27 mouse cellular contexts compared by ENCODE assay signal in the genomic region with DNA sequence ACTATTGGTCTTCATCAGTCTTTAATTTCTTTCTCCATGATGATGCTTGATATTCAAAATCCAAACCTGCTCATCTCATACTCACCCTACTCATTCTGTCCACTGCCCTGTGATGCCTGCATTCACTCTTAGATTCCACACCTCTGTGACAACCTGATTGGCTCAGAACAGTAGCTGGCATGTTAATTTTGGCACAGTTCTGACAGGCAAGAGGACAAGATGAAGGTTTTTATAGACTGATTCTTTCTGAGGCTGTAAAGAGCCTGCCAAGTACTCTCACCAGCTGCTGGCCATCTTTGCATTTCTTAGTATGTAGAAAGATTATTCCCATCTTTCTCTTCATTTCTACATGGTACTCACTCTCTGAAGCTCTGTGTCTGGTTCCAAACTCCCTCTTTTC.
"Had no signal": no experiment of that assay in that cellular context is flagged by ENCODE, and none has a peak within 500 bp of the region (broad histone marks: within the 10 kb centered on the region; RNA-seq: fewer than 3 reads in every experiment).

No protein-coding gene starts in this region.

- H3K4me2 ChIP-seq: heart, embryonic 12.5 days; hindbrain, embryonic 12.5 days; hindbrain, embryonic 14.5 days; intestine, embryonic 15.5 days; limb, embryonic 12.5 days; liver, embryonic 11.5 days; liver, embryonic 13.5 days; liver, embryonic 15.5 days had no signal

- H3K4me3 ChIP-seq: heart, embryonic 10.5 days; heart, embryonic 12.5 days; hindbrain, embryonic 10.5 days; hindbrain, embryonic 12.5 days; intestine, embryonic 15.5 days; layer of hippocampus, adult 2 months; left cerebral cortex, adult 2 months; limb, embryonic 10.5 days; limb, embryonic 12.5 days; liver, embryonic 13.5 days; liver, embryonic 15.5 days had no signal

- H3K9me3 ChIP-seq: heart, embryonic 10.5 days; heart, embryonic 12.5 days; hindbrain, embryonic 10.5 days; hindbrain, embryonic 12.5 days; intestine, embryonic 15.5 days; limb, embryonic 10.5 days; limb, embryonic 12.5 days; liver, embryonic 13.5 days; liver, embryonic 15.5 days had no signal

- H3K4me1 ChIP-seq: heart, embryonic 10.5 days; heart, embryonic 12.5 days; hindbrain, embryonic 12.5 days; intestine, embryonic 15.5 days; liver, embryonic 13.5 days; liver, embryonic 15.5 days had no signal

- H3K36me3 ChIP-seq: heart, embryonic 10.5 days; heart, embryonic 12.5 days; hindbrain, embryonic 10.5 days; hindbrain, embryonic 12.5 days; intestine, embryonic 15.5 days; limb, embryonic 10.5 days; limb, embryonic 12.5 days; liver, embryonic 13.5 days; liver, embryonic 15.5 days had no signal

- H3K27me3 ChIP-seq: heart, embryonic 12.5 days; hindbrain, embryonic 12.5 days; intestine, embryonic 15.5 days; limb, embryonic 12.5 days; liver, embryonic 13.5 days; liver, embryonic 15.5 days had no signal

- H3K9ac ChIP-seq: heart, embryonic 12.5 days; hindbrain, embryonic 12.5 days; hindbrain, embryonic 14.5 days; intestine, embryonic 15.5 days; limb, embryonic 12.5 days; liver, embryonic 13.5 days; liver, embryonic 15.5 days; liver, postnatal 0 days had no signal

- H3K27ac ChIP-seq: heart, embryonic 10.5 days; hindbrain, embryonic 10.5 days; hindbrain, embryonic 12.5 days; hindbrain, embryonic 14.5 days; intestine, embryonic 15.5 days; layer of hippocampus, adult 2 months; left cerebral cortex, adult 2 months; limb, embryonic 10.5 days; limb, embryonic 12.5 days; liver, embryonic 13.5 days; liver, embryonic 15.5 days had no signal

- DNase-seq: gastrocnemius, postnatal 10 days; gastrocnemius, postnatal 25 days; heart, adult 18-20 months; heart, postnatal 10 days; heart, postnatal 4 days; kidney, adult 18-20 months; kidney, adult 8-10 months; kidney, postnatal 14 days; kidney, postnatal 36 days; liver; liver, embryonic 13.5 days; liver, postnatal 0 days had no signal

- ATAC-seq: hindbrain, embryonic 16.5 days; inflammation-experienced regulatory T-cells, adult 6 months; intestine, embryonic 15.5 days; intestine, postnatal 0 days; liver, postnatal 0 days had no signal
